Mouse (Mus musculus) inflammation-experienced regulatory T-cells, adult 6 months (primary cell): ENCODE measurements around the gene Selenos. TPM values are rescaled to one million over a fixed set of nuclear protein-coding genes. Genes with fewer than 3 reads are reported as not detected.

ENCODE experiments used
- ATAC-seq: one replicate; pipeline ENCODE4 v1.8.0; 2017
- polyA plus RNA-seq, 3 experiments: library from polyadenylated mRNA; unstranded; fragments of 100-300 nt; shearing (Covaris generic); gene quantifications; one replicate each; pipeline ENCODE4 v1.2.1; 2017

The Selenos gene
- polyA plus RNA-seq, 3 experiments from 2014 or later, result 180 to 191 (median 182) TPM

DNA sequence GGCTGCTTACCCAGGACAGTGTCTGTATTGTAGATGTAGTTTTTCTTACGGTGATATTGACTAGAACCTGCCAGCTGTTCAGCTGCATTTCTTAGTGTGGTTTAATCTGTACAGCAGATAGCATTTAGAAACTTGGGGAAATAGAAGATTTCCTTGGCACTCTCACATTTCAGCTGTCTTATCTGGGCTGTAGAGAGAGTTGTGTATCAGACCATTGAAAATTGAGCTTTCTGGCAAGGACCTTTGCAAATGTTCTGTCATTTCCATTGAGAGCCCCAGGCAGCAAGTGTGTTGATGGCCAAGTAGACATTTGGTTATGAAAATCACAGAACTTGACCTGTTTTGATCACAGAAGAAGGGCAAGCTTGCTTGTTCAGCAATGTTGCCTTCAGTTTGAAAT lies 40.7 kb downstream of the Selenos start:
- no peak for ATAC-seq

DNA sequence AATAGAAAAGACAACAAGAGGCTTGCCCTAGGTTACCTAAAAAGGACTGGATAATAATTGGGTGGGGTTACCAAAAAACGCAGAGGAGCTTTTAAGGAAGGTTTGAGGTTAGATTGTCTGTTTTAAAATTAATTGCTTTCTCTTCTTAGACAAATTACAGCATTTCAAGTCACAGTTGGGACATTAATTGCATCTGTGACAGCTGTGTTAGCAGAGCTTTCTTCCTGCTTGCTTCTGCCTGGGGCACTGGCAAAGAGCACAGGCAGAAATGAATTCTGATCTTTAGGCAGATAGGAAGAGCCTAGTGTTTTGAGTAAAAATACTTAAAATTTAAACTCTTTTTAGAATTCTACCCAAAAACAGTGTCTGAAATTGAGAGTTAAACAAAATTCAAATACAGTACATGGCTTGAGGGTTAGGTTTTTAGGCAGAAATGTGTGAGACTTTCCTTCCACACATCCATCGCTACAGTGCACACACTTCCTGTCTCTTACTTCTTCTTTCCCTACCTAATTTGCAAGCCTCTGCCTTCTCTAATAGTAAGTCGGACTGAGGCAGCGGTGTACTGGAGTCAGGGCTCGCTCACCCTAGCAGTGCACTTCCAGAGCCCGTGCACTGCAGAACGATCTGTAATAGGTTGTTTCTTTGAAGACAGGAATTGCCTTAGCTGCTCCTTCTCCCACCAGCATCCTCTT lies 41.4 kb downstream of the Selenos start:
- ATAC-seq, result no peak

DNA sequence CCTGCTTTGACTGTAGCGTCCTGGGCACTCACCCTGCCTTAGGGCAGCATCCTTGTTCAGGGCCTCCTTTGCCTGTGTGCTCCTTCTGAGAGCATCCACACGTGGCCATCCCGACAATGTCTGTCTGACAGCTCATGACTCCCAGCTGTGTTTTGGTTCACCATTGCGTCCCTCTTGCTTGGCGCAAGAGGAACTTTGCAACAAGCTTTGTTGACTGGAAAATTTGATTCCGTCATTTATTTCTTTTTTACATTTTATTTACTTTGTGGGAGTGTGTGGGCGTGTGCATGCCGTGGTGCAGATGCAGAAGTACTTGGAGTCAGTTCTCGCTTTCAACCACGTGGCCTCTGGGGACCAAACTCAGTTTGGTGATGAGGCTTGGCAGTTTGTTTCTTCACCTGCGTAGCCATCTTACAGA lies 45.1 kb downstream of the Selenos start:
- no peak for ATAC-seq

DNA sequence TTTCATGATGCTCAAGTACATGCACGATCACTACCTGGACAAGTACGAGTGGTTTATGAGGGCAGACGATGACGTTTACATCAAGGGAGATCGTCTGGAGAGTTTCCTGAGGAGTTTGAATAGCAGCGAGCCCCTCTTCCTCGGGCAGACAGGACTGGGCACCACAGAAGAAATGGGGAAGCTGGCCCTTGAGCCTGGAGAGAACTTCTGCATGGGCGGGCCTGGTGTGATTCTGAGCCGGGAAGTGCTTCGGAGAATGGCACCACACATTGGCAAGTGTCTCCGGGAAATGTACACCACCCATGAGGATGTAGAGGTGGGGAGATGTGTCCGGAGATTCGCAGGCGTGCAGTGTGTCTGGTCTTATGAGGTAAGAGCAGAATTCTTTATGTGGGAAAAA lies 45.9 kb downstream of the Selenos start:
- ATAC-seq, result no peak

DNA sequence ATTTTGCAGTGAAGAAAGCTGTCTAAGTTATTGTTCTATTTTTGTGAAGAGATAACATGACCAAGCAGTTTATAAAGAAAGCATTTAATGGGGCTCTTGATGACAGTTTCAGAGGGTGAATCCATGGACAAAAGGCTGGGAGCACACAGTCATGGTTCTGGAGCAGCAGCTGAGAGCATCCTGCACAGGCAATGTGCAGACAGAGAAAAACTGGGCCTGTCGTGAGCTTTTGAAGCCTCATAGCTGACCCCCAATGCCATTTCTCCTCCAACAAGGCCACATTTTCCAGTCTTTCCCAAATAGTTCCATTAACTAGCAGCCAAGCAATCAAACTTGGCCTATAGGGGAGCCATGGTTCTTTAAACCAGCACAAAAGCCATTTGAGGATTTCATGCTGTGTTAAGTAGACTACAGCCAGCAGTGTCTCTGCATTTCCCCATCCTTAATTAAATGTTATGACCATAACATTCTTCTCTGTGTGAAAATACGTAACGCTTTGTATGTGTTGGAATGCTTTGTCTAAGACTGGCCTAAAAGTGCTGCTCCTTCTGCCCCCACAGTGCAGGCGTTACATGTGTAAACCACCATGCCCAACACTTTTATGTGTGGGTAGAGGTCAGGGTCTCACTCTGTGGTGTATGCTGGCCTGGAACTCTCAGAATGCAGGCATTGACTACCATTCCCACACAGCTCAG lies 48.6 kb downstream of the Selenos start:
- ATAC-seq, result no peak

DNA sequence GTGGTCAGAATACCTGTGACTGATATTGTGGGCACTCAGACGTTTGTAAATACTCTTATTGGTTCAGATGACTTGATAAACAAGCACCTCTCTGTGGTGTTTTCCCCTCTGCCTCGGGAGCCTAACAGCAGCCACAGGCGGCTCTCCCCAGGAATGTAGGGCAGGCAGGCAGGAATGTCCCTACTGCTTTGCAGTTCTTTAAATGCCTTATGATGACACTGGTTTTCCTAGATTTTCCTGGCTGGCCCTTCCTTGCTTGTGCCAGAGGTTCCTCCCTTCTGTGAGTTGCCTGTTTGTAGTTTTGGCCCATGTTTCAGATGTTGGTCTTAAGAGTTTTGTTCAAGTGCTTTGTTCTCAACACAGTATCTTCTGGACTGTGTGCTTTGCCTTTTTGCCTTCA lies 49.4 kb downstream of the Selenos start:
- ATAC-seq, result no peak

DNA sequence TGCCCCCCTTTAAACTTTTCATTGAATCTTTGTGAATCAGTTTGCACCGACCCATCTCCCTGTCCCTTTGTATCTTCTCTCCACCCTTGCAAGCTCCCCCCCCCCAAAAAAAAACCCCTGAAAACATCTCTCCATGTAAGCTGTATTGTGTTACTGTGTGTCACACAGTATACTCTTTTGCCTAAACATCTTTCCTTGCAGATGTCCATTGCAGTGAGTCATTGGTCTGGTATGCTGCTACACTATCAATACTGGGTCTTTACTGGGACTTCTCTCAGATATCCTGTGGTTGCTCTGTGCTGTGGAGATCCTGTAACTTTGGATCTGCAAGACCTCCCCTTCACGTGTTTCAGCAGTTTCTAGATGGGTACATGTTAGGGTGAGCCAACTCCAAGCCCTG lies 50.8 kb downstream of the Selenos start:
- ATAC-seq, result no peak

DNA sequence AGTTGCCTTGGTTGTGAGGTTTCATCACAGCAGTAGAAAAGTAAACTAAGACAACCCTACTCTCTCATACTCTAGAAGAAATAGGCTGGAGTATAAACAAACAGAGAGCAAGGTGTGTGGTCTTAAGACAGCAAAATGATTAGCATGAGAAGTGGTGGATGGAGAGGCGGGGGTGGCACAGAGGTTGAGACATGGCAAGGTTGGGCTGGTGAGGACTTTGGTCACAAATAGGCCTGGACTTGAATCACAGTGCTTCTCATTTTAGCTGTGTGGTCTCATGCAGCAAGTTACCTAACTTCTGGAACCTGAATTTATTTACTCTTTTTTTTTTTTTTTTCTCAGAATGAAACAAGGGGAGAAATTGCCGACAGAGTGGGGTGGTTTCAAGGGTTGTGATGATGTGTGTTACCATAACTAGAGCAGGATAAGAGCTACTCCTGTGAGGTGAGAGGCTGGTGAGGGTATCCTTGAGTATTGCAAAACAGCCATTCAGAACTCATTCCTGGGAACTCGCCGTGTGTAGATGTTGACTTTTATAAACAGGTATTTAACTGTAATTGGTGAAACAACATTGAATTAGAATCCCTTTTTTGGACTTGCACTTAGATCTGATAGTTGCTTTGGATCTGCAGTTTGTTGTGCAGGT lies 52.5 kb downstream of the Selenos start:
- no peak for ATAC-seq

DNA sequence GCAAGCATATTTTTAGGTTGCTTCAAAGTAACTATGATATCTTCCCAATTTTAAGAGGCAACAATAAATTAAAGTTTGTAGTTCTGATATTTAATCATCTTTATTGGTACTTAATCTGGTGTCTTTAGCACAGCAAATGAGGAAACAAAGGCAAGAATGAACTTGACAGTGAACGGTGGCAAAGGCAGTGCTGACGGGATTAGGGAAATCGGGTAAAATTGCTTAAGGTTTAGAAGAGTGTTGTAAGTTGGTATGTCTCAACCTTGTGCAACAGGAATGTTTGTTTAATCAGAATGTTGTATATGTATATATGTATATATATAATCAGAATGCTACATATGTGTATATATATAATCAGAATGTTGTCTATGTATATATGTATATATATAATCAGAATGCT lies 54.7 kb downstream of the Selenos start:
- ATAC-seq, result no peak

DNA sequence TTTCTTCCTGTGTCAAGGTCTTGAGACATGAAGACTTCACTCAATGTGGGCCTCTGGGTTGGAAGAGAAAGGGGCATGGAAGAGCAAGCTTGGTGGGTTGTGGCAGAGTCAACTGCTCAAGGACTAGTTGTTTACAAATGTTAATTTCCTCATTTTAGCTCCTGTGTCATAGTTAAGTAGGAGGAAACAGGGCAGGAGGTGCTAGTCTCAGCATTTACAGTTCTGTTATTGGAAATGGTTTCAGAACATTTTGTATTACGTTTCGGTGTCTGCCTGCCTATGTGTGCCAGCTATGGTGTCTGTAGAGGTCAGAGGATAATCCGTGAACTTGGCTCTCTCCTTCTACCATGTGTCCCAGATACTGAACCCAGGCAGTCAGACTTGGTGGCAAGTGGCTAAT lies 56.2 kb downstream of the Selenos start:
- no peak for ATAC-seq

DNA sequence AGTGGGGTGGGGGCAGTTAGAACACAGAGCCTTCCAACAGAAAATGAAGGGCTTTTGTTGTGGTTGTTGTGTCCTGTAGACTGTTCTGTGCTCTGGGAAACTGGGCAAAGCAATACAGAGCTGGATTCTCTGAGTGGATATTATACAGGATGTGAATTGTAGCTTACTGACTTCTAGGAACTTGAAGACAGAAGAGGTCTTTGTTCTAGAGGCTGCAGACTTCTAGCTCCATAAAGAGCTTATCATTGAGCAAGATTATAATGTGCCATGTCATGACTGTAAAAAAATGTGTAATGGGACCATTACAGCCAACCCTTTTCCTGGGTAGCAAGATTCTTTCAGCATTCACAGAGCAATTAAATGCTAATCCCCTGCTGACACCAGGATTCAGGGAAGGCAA lies 56.7 kb downstream of the Selenos start:
- no peak for ATAC-seq

DNA sequence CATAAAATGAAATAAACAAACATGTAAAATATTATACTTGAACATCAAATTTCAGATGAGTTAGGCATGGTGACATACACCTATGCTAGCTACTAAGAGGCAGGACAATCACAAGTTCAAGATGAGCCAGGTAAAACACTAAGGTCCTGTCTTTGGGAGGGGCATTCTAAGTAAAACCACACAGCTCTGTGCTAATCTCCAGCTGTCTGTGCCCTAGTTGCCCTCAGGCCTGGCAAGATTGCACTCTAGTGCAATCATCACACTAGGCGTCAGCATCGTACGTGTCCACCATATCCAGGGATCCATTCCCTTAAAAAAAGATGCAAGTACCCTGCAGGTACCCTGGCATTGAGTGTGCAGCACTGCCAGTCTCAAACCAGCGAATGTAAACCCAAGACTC lies 57.9 kb downstream of the Selenos start:
- no peak for ATAC-seq

DNA sequence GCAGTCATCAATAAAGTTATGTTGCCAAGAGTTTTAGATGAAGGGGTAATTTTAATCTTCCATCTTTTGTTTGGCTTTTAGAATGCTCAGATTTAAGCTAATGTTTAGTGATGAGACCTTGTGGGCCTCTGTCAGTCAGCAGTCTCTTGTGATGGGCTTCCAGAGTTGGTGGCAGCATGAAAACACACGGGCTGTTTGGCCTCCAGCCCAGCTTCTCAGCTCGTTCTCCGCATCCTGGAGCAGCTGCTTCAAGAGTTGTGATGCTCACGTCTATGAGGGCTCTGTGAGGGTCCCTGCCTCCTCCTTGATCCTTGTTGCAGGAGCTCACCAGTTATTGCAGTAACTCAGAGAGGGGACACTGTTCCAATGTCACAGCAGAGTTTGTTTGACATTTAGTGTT lies 58.9 kb downstream of the Selenos start:
- ATAC-seq, result no peak

DNA sequence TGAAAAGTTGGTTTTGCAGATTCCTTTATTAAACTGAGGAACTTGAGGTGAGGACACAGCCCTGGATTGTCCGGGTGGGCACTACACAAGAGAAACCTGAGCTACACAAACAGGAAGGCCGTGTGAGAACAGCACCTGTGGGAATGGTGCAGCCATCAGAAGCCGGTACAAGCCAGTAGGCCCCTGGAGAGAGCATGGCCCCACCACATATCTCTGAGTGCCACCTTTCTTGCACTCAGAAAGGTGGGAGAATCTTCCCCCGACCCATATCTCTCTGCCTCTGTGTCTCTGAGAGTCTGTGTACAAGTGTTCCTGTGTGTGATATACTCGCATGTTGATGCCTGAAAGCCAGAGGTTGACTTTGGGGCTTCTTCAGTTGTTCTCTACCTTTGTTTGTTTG lies 59.4 kb downstream of the Selenos start:
- no peak for ATAC-seq

Other genes starting within 250 kb of the Selenos start
- not detected for gene Pcsk6, start 217.9 kb upstream of the Selenos start, polyA plus RNA-seq
- gene Gm45213, start 36.0 kb upstream of the Selenos start, polyA plus RNA-seq, result not detected
- gene Snrpa1, start 20.6 kb upstream of the Selenos start, polyA plus RNA-seq, result 100 to 1,000 TPM; 128 to 166 (median 136) TPM
- gene Chsy1, start 29.9 kb downstream of the Selenos start, polyA plus RNA-seq, result 10 to 100 TPM in 2 of 3 experiments, 1 to 10 TPM in 1; 8.9 to 54.6 (median 10.3) TPM